Mouse (Mus musculus) erythroblast, embryonic 14.5 days (primary cell): ENCODE results near the gene Ankrd11.

Experiments
- GATA1 ChIP-seq: IDR thresholded peaks from 2 replicates; pipeline ENCODE4 v1.6.1; 2012; ENCODE audit warnings: low read length, inconsistent platforms, mixed read lengths
- TAL1 ChIP-seq: IDR thresholded peaks from 3 replicates; pipeline ENCODE4 v1.6.1; 2012; ENCODE audit warnings: low read length, inconsistent platforms, mixed read lengths

DNA sequence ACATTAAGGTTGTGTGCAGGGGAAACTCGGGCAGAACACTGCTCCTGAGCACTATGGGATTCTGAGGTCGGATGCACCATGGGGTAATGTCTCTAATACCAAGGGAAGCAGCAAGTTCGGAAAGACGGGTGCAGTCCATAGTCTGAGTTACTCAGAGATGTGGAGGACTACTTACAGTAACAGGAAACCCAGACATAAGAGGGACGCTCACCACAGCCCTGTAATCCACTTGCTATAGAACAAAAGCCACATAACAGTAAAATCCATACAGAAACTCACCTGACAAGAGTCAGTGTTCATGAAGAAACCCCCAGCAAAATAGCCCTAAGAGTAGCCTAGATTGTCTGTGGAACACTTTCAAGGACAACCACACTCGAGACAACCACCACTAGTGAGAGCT, 118.0 kb downstream of the Ankrd11 start:
- TF ChIP-seq TAL1 (no peak), GATA1 (no peak)
